Mouse (Mus musculus) gastrocnemius, postnatal 4 days (tissue): ENCODE data around the gene Trpd52l3. TPM values are rescaled to one million over a fixed set of nuclear protein-coding genes. Genes with fewer than 3 reads are reported as not detected.

ENCODE experiments used
- DNase-seq, 2 experiments: peaks; one replicate each; pipeline ENCODE4 v3.0.0; 2021 to 2022; ENCODE audit warnings: low spot score in 2 of 2, mixed read lengths in 2 of 2
- total RNA-seq, 2 experiments: library from RNA; stranded (reverse); gene quantifications; 2 replicates each; pipeline ENCODE4 v1.2.3; 2021

Trpd52l3 gene
- total RNA-seq, 2 experiments from 2014 or later, result not detected

DNA sequence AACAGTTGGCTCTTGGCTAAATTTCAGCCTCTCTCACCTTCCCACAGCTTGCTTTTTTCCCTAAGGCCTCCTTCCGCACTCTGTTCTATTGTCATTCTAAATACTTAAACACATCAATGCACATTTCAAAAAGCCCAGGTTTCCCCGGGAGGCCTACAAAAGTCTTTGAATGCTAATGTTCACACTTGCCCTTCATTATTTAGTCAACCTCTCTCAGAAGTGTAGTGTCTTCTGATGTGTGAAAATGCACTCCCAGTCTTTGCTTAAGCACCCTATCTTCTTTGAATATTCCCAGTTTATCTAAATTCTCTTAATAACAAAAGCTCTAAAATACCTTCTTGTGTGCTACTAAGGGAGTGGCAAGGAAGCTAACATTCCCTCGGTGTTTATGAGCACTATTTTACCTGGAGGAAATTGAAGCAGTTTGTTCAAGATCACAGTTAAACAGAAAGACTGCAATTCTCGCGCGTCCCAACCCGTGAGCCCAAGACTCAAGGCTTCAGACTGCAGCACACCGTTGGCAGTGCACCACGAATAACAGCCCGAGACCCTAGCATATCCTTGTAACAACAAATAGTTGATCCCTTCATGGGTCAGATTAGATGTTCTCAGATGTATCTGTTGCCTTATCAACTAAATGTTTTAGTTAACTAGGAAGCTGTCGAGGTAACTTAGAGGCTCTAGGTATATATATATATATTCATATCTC is 25.6 kb downstream of the Trpd52l3 start:
- DNase-seq, result no peak

DNA sequence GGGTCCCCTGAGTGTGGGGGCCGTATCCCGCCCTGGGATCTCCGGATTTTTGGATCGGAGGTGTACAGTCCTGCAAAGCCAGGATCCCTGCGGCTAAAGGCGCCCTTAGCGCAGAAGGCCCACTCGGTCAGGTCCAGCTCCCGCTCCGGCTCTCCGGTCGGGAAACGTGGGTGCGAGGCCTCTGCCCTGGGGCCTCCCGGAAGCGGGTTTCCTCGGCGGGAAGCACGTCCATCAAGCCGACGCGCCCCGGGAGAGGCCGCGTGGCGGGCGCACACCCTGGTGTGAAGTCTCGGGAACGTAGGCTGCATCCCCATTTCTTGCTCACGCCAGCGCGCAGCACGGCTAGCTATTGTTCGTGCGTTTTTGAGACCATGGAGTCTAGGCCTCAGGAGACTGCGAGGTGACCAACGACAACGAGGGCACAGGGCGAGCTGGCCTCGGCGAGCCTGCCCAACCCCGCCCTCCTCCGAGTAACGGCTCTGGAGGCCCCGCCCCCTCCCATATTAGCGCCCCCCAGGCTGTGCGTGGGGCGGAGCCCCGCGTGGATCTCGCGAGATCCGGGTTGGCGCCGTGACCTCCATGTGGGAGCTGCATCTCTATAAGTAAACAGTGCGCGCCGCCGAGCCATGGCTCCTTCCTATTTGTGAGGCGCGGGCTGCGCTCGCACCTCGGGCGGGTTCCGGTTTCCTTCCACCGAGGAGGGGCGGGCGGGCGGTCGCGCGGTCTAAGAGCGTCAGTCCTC is 26.5 kb downstream of the Trpd52l3 start, which contains the start of gene Uhrf2:
Gene Uhrf2 (plus strand): TSS at position 620 of the 742 bp plus-strand sequence.
- DNase-seq, result peak; percentile 98

DNA sequence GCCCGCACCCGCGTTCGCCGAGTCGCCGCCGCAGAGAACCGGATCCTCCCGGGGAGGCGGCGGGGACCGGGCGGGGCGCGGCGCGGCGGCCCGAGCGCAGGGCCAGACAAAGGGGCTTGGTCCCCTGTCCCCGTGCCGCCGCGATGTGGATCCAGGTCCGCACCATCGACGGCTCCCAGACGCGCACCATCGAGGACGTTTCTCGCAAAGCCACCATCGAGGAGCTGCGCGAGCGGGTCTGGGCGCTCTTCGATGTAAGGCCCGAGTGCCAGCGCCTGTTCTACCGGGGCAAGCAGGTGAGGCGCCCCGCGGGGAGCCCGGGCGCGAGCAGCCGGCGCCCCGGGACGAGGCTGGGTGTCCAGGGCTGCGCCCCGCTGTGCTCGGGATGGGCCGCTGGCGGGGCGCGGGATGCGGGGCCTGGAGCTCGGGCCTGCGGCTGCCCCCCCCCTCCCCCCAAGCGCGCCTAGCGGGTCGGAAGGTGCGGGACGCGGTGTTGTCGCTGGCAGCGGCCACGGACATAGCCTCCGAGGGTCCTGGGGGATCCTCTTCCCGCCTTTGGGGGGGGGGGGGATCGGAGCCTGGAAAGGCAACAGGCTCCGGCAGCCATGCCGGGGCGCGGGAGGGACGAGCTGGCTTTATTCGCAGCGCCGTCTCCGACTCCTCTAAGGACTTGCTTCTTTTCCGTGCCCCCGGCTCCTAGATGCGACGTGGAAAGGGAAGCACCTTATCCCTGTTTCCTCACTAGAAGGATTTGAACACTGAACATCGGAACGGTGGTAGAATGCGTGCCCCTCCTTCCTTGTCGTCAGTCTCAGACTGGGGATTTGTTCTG is 27.3 kb downstream of the Trpd52l3 start:
- peak in 1 of 2 experiments; percentile 29 for DNase-seq

DNA sequence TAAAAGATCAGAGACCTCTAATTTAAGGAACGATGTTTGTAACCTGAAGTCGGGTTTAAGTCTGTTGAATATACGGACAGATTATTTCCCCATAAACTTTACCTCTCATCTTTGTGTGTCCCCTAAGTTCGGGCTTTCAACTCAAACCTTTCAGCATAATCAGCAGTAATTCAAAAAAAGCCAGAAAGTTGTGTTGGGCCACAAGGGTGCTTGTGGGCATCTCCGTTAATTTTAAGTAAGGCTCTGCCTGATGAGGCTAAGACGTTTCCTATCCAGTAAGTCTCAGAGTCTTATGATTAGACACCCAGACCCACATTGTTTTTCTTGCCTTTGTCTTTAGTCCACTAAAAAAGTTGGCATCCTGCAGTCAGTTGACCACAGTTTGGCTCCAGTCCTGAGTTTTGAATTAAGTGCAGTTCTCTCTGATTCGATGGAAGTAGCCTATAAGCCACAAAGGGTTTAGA is 27.9 kb downstream of the Trpd52l3 start:
- DNase-seq, result no peak

DNA sequence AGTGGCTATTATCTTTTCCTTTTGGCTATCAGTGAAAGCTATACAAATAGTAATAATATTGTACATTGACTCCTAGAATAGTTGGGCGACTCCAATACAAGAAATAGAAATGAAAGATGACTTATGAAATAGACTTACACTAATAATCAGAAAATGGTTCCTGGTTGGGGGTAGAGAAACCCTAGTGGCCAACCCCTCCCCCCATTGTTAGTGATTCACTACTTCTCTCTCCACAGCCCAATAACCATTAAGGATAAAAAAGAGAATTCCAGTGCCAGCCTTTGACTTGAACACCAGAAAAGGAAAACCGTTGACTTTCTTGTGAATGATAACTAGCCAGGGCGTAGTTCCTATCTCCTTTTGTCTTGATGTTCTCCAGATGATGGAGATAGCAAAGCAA is 28.6 kb downstream of the Trpd52l3 start:
- no peak for DNase-seq

DNA sequence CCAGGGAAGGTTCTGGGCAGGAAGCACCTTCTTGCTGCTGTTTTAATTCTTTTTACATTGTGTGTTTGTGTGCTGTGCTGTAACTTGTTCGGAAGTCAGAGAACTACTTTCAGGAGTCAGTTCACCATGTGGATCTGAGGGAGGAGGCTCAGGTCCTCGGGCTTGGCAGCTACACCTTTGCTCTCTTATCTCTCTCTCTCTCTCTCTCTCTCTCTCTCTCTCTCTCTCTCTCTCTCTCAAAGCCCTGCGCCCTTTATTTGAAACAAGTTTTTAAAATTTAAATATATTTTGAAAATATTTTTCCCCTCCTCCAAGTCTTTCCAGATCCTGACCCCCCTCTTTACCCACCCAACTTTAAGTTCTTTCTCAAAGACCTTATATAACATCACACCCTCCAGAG is 31.8 kb downstream of the Trpd52l3 start:
- DNase-seq, result no peak

DNA sequence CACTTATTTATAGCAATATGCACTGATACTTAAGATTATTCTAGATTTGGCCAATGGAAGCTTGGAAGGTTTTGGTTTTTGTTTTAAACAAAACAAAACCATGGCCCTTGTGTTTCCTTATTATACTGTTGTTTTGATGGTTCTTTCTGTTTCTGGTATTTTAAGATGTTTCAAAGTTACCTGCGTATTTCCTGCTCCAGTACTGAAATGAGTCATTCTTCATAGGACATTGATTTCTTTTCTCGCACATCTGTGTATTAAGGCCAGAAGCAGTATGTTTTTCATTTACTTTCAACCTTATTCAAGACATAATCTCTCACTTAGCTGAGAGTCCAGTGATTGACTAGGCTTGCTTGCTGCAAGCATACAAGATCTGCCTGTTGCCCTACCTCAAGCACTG is 40.1 kb downstream of the Trpd52l3 start:
- no peak for DNase-seq

DNA sequence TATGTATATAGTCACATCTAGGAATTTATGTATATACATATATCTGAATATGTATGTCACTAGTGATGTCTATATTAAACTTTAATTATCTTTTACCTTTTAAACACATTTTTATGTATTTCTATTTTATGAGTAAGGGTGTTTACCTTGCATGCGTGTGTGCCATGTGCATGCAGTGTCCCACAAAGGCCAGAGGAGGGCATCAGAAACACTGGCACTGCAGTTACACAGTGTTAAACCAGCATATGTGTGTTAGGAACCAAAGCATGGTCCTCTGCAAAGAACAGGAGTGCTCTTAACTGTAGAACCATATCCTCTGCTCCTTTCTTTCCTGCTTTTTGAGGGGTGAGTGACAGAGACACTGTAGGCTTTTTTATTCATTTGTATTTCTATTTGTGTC is 41.0 kb downstream of the Trpd52l3 start:
- DNase-seq, result no peak

DNA sequence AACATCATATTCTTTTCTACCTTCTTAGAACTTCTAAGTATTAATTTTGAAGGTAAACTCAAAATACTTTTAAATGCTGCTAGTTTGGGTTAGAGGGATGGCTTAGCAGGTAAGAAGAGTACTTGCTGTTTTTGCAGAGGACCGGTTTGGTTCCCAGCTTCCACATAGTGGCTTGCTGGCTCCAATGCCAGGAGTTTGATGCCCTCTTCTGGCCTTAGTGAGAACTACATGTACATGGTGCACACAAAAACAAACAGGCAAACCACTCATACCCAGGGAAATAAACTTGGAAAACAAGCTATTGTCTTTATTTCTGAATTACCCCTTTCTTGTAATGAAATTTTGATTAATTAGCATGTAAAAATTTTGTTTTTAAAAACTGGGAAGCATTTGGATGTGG is 42.3 kb downstream of the Trpd52l3 start:
- no peak for DNase-seq

DNA sequence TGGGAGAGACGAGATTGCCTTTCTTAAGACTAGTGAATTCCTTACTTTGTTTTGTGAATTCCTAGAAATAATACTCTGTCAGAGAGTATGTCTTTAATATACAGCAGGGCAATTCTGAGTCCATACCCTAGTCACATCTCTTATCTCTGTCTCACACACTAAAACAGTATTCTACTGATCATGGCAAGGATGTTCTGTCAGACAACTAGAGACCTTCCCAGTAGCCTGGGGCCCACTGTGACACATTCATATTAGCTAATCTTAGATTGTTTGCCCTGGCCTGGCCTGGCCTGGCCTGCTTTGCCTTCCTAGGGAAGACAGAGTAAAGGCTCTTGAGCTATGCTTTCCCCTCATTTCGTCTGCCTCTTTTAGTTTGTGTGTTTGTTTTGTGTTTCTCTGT is 47.0 kb downstream of the Trpd52l3 start:
- DNase-seq, result no peak

DNA sequence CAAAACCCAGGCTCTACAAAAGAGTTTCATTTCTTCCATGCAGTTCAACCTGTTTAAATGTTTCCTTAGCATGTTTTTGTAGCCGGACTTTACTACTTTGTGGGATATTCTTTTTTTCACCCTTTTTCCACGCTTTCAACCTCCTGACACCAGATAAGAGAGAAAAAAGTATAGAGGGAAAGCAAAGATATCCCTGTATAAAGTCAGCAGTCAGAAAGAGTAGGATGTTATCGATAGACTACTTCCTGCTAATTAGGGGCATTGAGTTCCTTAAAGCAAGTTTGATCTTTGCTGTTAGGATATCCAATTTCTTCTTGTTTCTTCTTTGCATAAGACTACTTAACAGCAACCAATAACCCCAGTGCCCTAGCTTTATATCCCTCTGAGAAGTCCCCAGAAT is 47.9 kb downstream of the Trpd52l3 start:
- no peak for DNase-seq

DNA sequence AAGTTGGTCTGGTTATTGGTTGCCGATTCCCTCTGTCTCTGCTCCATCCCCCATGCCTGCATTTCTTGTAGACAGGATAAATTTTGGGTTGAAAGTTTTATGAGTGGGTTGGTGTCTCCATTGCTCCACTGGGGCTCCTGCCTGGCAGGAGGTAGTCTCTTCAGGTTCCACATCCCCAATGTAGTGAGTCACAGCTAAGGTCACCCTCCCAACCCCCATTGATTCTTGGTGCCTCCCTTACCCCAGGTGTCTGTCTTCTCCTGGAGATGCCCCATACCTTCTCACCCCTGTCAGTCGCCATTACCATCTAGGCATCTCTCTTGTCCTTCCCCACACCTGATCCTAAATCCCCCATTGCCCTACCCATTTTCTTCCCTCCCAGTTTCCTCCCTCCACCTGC is 50.6 kb downstream of the Trpd52l3 start:
- no peak for DNase-seq

Other genes starting within 250 kb of the Trpd52l3 start
- 10 to 100 TPM; 19.2 to 22.3 TPM for gene 9930021J03Rik, start 197.8 kb upstream of the Trpd52l3 start, total RNA-seq
- gene Ranbp6, start 190.8 kb upstream of the Trpd52l3 start, total RNA-seq, result 10 to 100 TPM; 10.2 to 12.4 TPM
- 10 to 100 TPM in 1 of 2 experiments, 1 to 10 TPM in 1; 5.2 to 12.2 TPM for gene Il33, start 78.7 kb upstream of the Trpd52l3 start, total RNA-seq
- 10 to 100 TPM; 29.7 to 34.7 TPM for gene Uhrf2, start 26.7 kb downstream of the Trpd52l3 start, total RNA-seq
- under 1 TPM; 0.42 to 0.44 TPM for gene Gldc, start 171.6 kb downstream of the Trpd52l3 start, total RNA-seq
- under 1 TPM in 1 of 2 experiments, not detected in 1; 0.34 TPM for gene Mbl2, start 229.2 kb downstream of the Trpd52l3 start, total RNA-seq